Mouse (Mus musculus): ENCODE data around the gene Trim54. TPM values are rescaled to one million over a fixed set of nuclear protein-coding genes. Genes with fewer than 3 reads are reported as not detected.

Trim54 gene
- total RNA-seq, 2 experiments from 2014 or later: 183 to 212 TPM

GRCm38 (mm10) chr5:31095711-31096480 is 20.6 kb upstream of the Trim54 start:
- no peak for DNase-seq (ENCODE audit: low spot score)
- intact Hi-C loops (cut with DNase I): no loop called here

DNA sequence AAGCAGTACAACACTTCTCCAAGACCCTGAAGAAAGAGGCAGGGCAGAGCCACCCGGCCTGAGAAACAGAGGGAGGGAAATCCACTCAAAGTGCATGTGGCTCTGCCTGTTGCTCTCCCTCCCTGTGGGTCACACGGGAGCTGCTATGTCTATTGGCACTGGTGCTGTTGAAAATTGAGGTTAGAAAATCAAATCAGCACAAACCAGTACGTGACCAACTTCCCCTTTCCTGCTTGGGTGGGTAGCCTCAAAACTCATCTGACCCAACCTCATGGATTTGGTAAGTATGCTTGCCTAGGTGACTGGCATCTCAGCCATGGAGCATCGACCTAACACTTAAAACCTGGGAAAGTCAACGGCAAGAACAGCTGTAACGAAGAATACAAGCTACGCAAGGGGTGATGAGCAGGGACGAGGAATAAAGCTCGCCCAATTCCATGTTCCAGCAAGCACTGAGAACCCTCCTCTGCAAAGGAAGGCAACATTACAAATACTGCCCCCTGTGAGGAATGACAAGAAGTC is 10.6 kb upstream of the Trim54 start, which contains the start of gene Dnajc5g:
Gene Dnajc5g (plus strand): TSS at position 472 of the 522 bp plus-strand sequence.
- DNase-seq (ENCODE audit: low spot score): no peak
- intact Hi-C loops (cut with DNase I): no loop called here

DNA sequence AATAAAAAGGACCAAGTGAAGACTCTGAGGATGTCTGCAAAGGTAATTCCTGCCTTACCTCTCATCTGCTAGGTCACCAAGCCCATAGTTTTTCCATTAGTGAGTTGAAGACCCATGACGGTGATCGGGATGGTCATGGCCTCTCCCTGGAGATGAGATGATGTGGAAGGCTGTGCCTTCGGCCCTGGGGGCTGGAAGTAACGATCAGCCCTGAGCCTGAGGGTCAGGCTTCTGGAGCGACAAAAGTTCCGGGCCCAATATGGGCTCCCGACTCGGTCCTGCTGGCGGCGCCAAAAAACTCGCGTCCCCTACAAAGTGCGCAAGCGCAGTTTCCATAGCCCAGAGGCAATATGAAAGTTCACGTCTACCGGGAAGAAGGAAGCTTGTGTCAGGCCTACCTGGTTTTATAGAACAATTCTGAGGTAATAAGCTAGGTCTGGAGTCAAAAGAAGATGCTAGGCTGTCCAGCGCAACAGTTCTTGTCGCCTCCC is 8.5 kb upstream of the Trim54 start, which contains the start of gene Slc30a3:
Gene Slc30a3 (minus strand): TSS at position 238 of the 491 bp plus-strand sequence.
- DNase-seq (ENCODE audit: low spot score): no peak
- intact Hi-C loops (cut with DNase I): no loop called here

DNA sequence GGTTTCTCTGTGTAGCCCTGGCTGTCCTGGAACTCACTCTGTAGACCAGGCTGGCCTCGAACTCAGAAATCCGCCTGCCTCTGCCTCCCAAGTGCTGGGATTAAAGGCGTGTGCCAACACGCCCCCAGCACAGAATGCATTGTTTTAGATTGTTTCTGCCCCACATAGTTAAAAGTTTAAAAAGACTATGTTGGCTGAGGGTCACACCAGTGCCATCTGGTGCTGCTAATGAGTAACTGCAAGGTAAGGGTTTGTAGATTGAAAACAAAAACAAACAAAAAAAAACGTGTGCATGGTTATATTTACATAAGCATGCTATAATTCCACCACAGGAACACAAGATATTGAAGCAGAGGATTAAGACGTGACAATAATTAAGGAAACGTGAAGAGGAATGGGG is 5.7 kb upstream of the Trim54 start:
- intact Hi-C loops (cut with DNase I): loop anchor here (2.0 kb wide), 1 partner anchor 56 kb away; the partner anchor contains the start of gene Cad
- no peak for DNase-seq (ENCODE audit: low spot score)

DNA sequence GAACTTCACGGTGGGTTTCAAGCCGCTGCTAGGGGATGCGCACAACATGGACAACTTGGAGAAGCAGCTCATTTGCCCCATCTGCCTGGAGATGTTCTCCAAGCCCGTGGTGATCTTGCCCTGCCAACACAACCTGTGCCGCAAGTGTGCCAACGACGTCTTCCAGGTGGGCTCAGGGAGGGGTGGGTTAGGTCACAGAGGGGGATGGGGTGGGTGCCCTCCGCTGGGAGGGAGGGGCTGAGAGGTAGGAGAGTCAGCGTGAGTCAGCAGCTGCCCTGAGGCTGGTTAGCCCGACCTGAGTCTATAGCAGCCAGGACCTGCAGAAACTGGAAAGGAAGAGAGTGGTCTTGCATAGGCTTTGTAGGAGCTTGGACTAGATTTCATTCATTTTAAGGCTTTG is 400 bp downstream of the Trim54 start:
- intact Hi-C loops (cut with DNase I): no loop called here
- no peak for DNase-seq (ENCODE audit: low spot score)

DNA sequence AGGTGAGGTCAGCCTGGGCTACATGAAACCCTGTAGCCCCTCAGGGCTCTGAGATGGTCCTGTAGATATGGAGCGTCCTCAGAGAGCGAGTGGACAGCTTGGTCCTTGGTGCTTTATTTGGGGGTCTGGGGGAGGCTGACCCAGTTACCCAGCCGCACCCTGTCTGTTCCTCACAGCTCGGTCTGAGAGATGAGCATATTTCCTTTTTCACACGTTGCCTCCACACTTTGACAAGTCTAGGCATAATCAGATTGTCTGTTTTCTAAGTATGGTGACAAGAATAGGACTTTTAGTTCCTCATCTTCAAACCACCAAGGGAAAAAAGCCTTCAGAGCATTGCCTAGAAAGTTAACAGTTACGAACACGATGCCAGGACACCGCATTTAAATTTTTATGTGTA is 4.6 kb downstream of the Trim54 start:
- intact Hi-C loops (cut with DNase I): no loop called here
- no peak for DNase-seq (ENCODE audit: low spot score)

DNA sequence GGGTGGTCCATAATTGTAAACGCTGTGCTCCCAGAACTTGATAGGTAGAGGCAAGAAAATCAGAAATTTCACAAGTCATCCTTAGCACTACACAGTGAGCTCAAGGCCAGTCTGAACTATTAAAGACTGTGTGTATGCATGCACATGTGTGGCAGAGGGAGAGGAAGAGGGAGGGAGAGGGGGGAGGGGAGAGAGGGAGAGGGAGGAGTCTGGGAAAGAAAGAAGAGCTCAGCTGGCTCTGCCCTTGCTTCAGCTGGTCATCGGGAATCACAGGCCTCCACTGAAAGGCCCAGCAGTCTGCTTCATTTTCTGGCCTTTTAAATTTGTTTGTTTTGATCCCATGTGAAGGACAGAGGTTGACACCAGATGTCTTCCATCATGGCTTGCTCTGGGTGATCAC is 7.0 kb downstream of the Trim54 start:
- intact Hi-C loops (cut with DNase I): no loop called here

GRCm38 (mm10) chr5:31126050-31126449 is 9.5 kb downstream of the Trim54 start:
- no peak for DNase-seq (ENCODE audit: low spot score)
- intact Hi-C loops (cut with DNase I): no loop called here

More for the DNA sequence above, 7.0 kb downstream of the Trim54 start:
- DNase-seq (ENCODE audit: low spot score): no peak

DNA sequence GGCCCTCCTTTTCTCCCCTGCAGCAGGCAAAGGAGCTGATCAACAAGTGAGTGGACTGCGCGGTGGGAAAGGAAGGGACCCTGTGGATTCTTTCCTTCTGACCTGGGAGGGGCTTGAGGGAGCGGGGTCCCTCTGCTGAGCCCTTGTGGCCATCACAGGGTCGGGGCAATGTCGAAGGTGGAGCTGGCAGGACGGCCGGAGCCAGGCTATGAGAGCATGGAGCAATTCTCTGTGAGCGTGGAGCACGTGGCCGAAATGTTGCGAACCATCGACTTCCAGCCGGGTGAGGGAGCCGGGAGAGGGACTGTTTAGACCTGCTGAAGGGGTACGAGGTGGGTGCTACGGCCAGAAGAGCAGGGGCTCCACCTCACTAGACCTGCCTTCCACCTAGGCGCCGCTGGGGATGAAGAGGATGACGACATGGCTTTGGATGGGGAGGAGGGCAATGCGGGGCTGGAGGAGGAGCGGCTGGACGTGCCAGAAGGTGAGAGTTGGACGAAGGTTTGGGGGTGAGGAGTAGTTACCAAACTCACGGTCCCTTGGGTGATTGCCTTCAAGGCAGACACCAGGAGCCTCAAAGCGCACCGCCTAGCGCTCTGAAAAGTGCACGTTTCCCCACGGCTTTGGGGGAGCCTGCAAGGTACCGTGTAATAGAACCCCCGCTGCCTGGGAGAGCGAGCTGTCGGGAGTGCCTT is 20.4 kb downstream of the Trim54 start:
- DNase-seq (ENCODE audit: low spot score): no peak
- intact Hi-C loops (cut with DNase I): no loop called here

DNA sequence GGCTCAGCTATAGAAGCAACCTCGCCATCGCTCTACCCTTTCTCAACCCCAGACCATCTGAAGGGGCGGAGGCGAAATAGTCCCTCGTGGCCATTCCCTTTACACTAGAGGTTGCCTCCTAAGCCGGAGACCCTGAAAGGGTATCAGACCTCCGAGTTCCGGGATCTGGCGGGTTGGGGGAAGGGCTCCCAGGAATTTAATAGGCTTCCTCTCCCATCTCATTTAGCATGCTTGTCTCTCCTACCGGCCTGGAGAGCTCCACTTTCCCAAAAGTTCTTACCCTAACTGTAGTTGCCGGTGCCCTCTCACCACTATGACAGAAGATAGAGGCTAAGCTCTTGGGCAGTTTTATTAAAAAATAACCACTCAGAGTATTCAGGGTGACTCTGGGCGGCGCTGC is 21.1 kb downstream of the Trim54 start:
- intact Hi-C loops (cut with DNase I): no loop called here

DNA sequence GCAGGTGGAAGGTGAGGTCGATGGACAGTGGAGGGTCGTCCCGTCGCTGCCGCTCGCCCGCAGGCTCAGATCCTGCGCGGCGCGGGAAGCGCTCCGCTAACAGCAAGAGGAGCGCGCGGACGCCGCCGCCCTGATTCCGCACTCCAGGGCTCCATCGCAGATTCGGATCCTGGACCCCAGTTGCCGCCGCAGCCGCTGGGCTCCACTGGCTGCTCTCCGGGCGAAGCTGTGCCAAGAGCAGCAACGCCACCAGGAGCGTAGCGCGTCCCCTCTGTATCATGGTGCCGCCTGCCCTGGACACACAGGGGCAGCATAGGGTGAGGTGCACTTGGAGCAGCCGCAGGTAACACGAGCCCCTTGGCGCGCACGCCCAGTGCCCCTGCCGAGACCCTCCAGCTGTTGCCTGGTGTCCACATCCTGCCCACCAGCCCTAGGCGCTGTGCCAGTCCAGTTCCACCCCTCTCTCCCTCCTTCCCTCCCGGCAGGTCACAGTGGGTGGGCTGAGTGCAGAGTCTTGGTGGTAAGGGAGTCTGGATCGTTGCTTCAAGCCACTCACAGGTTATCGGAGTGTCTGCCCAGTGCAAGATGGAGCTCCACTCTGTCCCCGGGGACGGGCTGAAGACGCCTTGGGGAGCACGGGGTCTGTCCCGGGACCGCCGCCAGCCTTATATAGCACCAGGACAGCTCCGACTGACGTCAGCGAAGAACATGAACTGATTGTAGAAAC is 21.9 kb downstream of the Trim54 start, which contains the start of gene Ucn:
Gene Ucn (minus strand): TSS at position 589 of the 727 bp plus-strand sequence.
- intact Hi-C loops (cut with DNase I): no loop called here
- DNase-seq (ENCODE audit: low spot score): no peak

More for the DNA sequence above, 21.1 kb downstream of the Trim54 start:
- DNase-seq (ENCODE audit: low spot score): no peak

- DNase-seq (ENCODE audit: low spot score): no peak
- intact Hi-C loops (cut with DNase I): no loop called here
Measured at GRCm38 (mm10) chr5:31138968-31139425, 22.5 kb downstream of the Trim54 start.

DNA sequence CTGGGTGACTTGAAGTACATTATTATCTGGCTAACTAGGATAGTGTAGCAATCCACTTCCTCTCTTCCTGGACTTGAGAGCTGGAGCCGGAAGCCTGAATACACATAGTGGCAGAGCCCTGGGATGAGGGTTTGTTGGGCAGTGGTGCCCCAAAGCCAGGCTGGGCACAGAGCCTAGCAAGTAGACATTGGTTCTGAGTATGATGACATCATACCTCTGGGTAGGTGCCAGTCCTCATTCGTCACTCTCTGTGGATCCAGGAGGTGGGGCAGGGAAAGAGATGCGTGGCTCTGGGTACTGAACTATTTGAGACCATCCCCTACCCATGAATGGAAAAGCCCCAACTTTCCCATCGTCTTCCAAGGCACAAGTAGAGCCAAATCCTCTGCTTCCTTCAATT is 33.3 kb downstream of the Trim54 start:
- DNase-seq (ENCODE audit: low spot score): no peak
- intact Hi-C loops (cut with DNase I): no loop called here

DNA sequence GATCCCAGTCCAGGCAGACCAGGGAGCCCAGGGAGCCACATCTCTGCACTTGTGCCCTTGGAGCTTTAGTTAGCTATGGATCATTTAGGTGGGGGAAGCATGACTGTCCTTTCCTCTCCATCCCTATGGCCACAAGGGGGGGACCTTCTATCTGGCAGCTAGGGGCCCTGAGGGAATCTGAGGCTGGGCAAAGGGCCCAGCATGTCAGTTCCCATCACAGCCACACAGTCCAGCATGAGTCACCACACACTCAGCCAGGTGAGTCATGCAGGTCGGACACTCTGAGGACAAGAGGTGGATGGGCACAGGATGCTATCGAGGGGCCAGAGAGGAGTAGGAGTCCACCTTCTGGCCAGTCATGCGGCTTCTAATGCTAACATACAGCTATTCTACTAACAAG is 35.2 kb downstream of the Trim54 start:
- DNase-seq (ENCODE audit: low spot score): peak; percentile 16
- intact Hi-C loops (cut with DNase I): no loop called here

DNA sequence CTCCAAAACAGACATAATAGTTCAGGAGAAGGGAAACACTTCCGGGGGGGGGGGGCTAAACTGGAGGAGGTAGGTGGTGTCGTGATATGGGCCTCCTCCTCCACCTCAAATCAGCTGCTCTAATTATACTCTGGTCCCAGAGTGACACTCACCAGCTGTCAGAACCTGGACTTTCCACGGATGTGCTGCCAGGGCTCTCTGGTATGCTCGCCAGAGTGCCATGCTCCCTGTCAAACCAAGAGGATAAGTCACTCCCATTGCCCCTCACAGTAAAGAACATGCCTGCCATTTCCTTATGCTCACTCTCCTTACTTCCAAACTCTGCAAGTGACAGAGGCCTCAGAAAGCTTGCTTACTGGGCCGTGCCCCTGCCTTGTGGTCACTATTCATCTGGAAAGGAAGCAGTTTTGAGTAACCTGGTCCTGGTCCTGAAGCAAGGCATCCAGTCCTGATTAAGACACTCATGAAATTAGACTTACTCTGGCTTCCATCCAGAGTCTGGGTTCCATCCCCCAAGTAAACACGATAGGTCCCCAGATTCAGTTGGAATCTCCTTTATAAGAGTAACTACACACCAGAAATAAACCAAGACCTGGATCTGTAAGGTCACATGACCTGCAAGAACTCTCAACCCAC is 37.1 kb downstream of the Trim54 start:
- DNase-seq (ENCODE audit: low spot score): no peak
- intact Hi-C loops (cut with DNase I): no loop called here

DNA sequence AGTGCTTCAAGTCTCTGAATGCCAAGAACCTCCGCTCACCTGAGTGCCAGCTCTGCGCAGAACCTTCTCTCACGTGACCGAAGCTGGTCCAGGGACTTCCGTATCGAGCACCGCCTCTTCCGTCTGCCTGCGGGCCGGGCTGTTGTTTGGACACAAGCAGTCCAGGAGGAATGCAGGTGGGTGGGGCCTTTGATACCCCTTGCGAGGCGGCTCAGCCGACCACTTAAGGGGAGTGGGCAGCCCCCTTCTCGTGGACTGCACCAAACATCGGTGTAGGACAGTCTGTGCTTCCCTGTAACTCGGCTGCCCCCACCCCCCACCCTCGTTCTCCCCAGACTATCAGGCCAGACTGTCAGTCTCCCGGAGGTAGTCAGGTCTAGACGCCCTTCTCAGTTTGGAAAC is 37.6 kb downstream of the Trim54 start, which contains the start of gene Mpv17:
Gene Mpv17 (minus strand): TSS at position 100 of the 402 bp plus-strand sequence.
- intact Hi-C loops (cut with DNase I): no loop called here
- DNase-seq (ENCODE audit: low spot score): peak; percentile 74

DNA sequence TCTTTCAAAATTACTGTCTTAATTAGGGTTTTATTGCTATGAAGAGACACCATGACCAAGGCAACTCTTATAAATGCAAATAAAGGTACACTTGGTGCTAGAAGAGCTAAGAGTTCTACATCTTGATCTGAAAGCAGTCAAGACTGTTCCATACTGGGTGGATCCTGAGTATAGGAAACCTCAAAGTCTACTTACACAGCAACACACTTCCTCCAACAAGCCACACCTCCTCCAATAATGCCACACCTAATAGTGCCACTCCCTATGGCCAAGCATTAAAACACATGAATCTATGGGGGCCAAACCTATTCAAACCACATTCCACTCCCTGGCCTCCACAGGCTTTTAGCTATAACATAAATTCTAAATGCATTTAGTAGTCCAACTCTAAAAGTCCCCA is 46.0 kb downstream of the Trim54 start:
- DNase-seq (ENCODE audit: low spot score): no peak
- intact Hi-C loops (cut with DNase I): no loop called here

DNA sequence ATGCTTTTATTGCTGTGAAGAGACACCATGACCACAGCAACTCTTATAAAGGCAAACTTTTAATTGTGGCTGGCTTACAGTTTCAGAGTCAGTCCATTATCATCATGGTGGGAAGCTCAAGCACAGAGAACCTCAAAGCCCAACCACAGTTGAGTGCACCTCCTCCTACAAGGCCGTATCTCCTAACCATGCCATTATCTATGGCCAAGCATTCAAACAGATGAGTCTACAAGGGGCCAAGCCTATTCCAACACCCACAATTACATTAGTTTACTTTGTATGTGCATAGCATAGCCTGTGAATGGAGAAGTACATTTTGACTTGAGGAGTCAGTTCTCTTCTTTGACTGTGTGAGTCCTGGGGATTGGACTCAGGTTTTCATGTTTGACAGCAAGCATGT is 48.4 kb downstream of the Trim54 start:
- no peak for DNase-seq (ENCODE audit: low spot score)
- intact Hi-C loops (cut with DNase I): no loop called here

GRCm38 (mm10) chr5:31168630-31169029 is 52.1 kb downstream of the Trim54 start:
- intact Hi-C loops (cut with DNase I): no loop called here
- no peak for DNase-seq (ENCODE audit: low spot score)
